Mouse (Mus musculus) midbrain, embryonic 14.5 days (tissue): Measurements from ENCODE around the gene Vmn1r151. TPM values are rescaled to one million over a fixed set of nuclear protein-coding genes. Genes with fewer than 3 reads are reported as not detected.
"Not testable (repeated sequence)": the region's sequence is repeated elsewhere in the genome, so short reads cannot be mapped to it uniquely, and the experiment has no call there.

ENCODE experiments used
- ATAC-seq: fragments of 200-750 bp; cut with Nextera tagmentation; 2 replicates; pipeline ENCODE4 v1.8.0; 2017; ENCODE audit warnings: moderate number of reproducible peaks, moderate library complexity; ENCODE audit not compliant: low FRiP score, low TSS enrichment
- DNase-seq: peaks from one replicate; pipeline ENCODE4 v3.0.0-alpha.2; 2015
- H3K27ac ChIP-seq: fragments of 300-500 bp; sonication (generic); replicated peaks from 2 replicates; pipeline ENCODE4 v1.5.1; 2014; ENCODE audit warnings: mild to moderate bottlenecking, low read depth, low read length, moderate library complexity
- H3K27me3 ChIP-seq: fragments of 300-500 bp; sonication (generic); 2 replicates; pipeline ENCODE4 v1.6.1; 2014; ENCODE audit warnings: low read length, control low read depth, mixed read lengths; ENCODE audit not compliant: control insufficient read depth, insufficient read depth
- H3K36me3 ChIP-seq: fragments of 300-500 bp; sonication (generic); 2 replicates; pipeline ENCODE4 v1.6.1; 2014; ENCODE audit warnings: low read length, control low read depth; ENCODE audit not compliant: control insufficient read depth, insufficient read depth
- H3K4me1 ChIP-seq: fragments of 300-500 bp; sonication (generic); 2 replicates; pipeline ENCODE4 v1.6.1; 2014; ENCODE audit warnings: mild to moderate bottlenecking, antibody characterized with exemption, low read length, control low read depth; ENCODE audit not compliant: control insufficient read depth, insufficient read depth
- H3K4me2 ChIP-seq: fragments of 300-500 bp; sonication (generic); 2 replicates; pipeline ENCODE4 v1.6.1; 2014; ENCODE audit warnings: mild to moderate bottlenecking, low read length, moderate library complexity
- H3K4me3 ChIP-seq: fragments of 300-500 bp; sonication (generic); replicated peaks from 2 replicates; pipeline ENCODE4 v1.5.1; 2014; ENCODE audit warnings: low read depth, low read length
- H3K9ac ChIP-seq: fragments of 300-500 bp; sonication (generic); replicated peaks from 2 replicates; pipeline ENCODE4 v1.6.1; 2014; ENCODE audit warnings: mild to moderate bottlenecking, low read length, moderate library complexity
- H3K9me3 ChIP-seq: fragments of 300-500 bp; sonication (generic); 2 replicates; pipeline ENCODE4 v1.6.1; 2016; ENCODE audit warnings: low read length, control low read depth, mixed read lengths; ENCODE audit not compliant: control insufficient read depth
- WGBS: fragments of 180-500 bp; shearing (Covaris S2); extraction: QIAGEN DNeasy Blood & Tissue Kit; methylation state at CpG from one replicate; pipeline ENCODE4 v1.1.7; 2014; 5-methylcytosine and 5-hydroxymethylcytosine counted together
- polyA plus RNA-seq: library from polyadenylated mRNA; unstranded; fragments of >200 nt; fragmentation: Nextera tagmentation; extraction: Ambion mirVana; gene quantifications from 2 replicates; pipeline ENCODE4 v1.2.1, GENCODE M21; 2014

Vmn1r151 gene
- not detected in 2 replicates for polyA plus RNA-seq

- not testable (repeated sequence) for H3K27ac ChIP-seq, H3K4me3 ChIP-seq, DNase-seq, H3K27me3 ChIP-seq, H3K4me2 ChIP-seq, ATAC-seq, H3K9ac ChIP-seq, H3K4me1 ChIP-seq, H3K36me3 ChIP-seq, H3K9me3 ChIP-seq
- WGBS: 16% methylated on average over 1 of the region's 3 CpGs
Measured at GRCm38 (mm10) chr7:22499578-22499977, at the start of gene Vmn1r151. Gene Vmn1r151, minus strand, starts transcription at chr7:22499678.

DNA sequence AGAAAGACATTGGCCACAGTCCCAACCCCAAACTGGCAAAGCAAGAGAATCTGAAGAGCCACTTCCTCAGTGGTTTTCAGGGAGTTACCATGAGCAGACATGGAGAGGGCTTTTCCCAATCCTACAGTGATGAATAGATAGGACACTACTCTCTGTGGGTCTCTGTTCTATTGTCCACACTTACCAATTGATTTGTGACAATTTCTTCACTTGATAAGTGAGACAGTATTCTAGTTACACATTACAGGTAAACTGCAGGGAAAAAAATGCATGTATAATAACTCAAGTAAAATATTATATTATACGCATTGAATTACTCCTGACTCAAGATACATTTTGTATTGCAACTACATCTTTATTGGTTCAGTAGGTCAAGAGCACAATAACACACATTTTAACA lies 35.3 kb upstream of the Vmn1r151 start, which contains the start of gene Gm8677:
TSS of gene Gm8677 (minus strand) at position 101 of the 400 bp plus-strand sequence.
- H3K4me3 ChIP-seq, ATAC-seq, H3K36me3 ChIP-seq, H3K4me1 ChIP-seq, H3K9ac ChIP-seq, DNase-seq, H3K27me3 ChIP-seq, H3K27ac ChIP-seq, H3K4me2 ChIP-seq, H3K9me3 ChIP-seq: not testable (repeated sequence)
- no CpG with 5 or more reads among the region's 1 CpGs for WGBS

- H3K36me3 ChIP-seq, H3K4me1 ChIP-seq, H3K9me3 ChIP-seq, H3K27ac ChIP-seq, ATAC-seq, DNase-seq, H3K4me2 ChIP-seq, H3K27me3 ChIP-seq, H3K9ac ChIP-seq, H3K4me3 ChIP-seq: not testable (repeated sequence)
- WGBS: no CpG with 5 or more reads among the region's 3 CpGs
Measured at GRCm38 (mm10) chr7:22522667-22523066, 23.2 kb upstream of the Vmn1r151 start, which contains the start of gene Vmn1r152. Gene Vmn1r152, plus strand, starts transcription at chr7:22522967.

GRCm38 (mm10) chr7:22463975-22464374 lies 35.5 kb downstream of the Vmn1r151 start, which contains the start of gene Gm10665:
Gene Gm10665, minus strand, starts transcription at chr7:22464075.
- H3K9me3 ChIP-seq, H3K27ac ChIP-seq, H3K9ac ChIP-seq, DNase-seq, H3K4me3 ChIP-seq, H3K27me3 ChIP-seq, H3K4me1 ChIP-seq, ATAC-seq, H3K36me3 ChIP-seq, H3K4me2 ChIP-seq: not testable (repeated sequence)
- whole genome bisulfite sequencing: no CpG with 5 or more reads among the region's 5 CpGs

Other genes starting within 250 kb of the Vmn1r151 start
- not detected in 2 replicates for gene Gm4187, start 170.0 kb downstream of the Vmn1r151 start, polyA plus RNA-seq
- gene Gm8660, start 128.6 kb downstream of the Vmn1r151 start, polyA plus RNA-seq: not detected in 2 replicates
- gene Vmn1r148, start 86.1 kb downstream of the Vmn1r151 start, polyA plus RNA-seq: not detected in 2 replicates
- gene Vmn1r149, start 61.4 kb downstream of the Vmn1r151 start, polyA plus RNA-seq: not detected in 2 replicates
- gene Gm10665, start 35.6 kb downstream of the Vmn1r151 start, polyA plus RNA-seq: not detected in 2 replicates
- not detected in 2 replicates for gene Vmn1r152, start 23.3 kb upstream of the Vmn1r151 start, polyA plus RNA-seq
- gene Gm8677, start 35.2 kb upstream of the Vmn1r151 start, polyA plus RNA-seq: not detected in 2 replicates
- gene Gm4201, start 65.7 kb upstream of the Vmn1r151 start, polyA plus RNA-seq: not detected in 2 replicates
- gene Gm4565, start 88.4 kb upstream of the Vmn1r151 start, polyA plus RNA-seq: not detected in 2 replicates
- not detected in 2 replicates for gene Vmn1r155, start 158.3 kb upstream of the Vmn1r151 start, polyA plus RNA-seq
- gene Gm8693, start 192.6 kb upstream of the Vmn1r151 start, polyA plus RNA-seq: not detected in 2 replicates
- not detected in 2 replicates for gene Gm4567, start 220.0 kb upstream of the Vmn1r151 start, polyA plus RNA-seq